Mouse (Mus musculus) embryonic fibroblast, embryonic 13.5 days (primary cell): Measurements from ENCODE around the gene Smc3. TPM values are rescaled to one million over a fixed set of nuclear protein-coding genes. Genes with fewer than 3 reads are reported as not detected.
A peak's percentile ranks its signal among the peaks of the same experiment; 100 is the strongest.

Experiments used
- H3K27ac ChIP-seq: 2 replicates; pipeline ENCODE4 v1.5.1; 2012; ENCODE audit warnings: low read length, control low read depth, inconsistent platforms; ENCODE audit not compliant: insufficient read depth
- H3K4me1 ChIP-seq: 2 replicates; pipeline ENCODE4 v1.6.1; 2011; ENCODE audit warnings: low read length; ENCODE audit not compliant: control insufficient read depth, insufficient read depth
- H3K4me3 ChIP-seq: 2 replicates; pipeline ENCODE4 v1.5.1; 2011; ENCODE audit warnings: mild to moderate bottlenecking, control low read depth, low read length; ENCODE audit not compliant: insufficient read depth
- CTCF ChIP-seq: IDR thresholded peaks from 2 replicates; pipeline ENCODE4 v1.5.1; 2011; ENCODE audit warnings: mild to moderate bottlenecking, control low read depth, low read length, moderate library complexity, borderline replicate concordance; ENCODE audit not compliant: insufficient read depth
- POLR2A ChIP-seq: IDR thresholded peaks from 2 replicates; pipeline ENCODE4 v1.6.1; 2011; ENCODE audit warnings: low read depth, mild to moderate bottlenecking, control low read depth, low read length, moderate library complexity
- polyA plus RNA-seq: library from polyadenylated mRNA; stranded (reverse); fragments of >200 nt; gene quantifications from 2 replicates; pipeline ENCODE4 v1.2.4, GENCODE M21; 2011; ENCODE audit warnings: low read depth; ENCODE audit not compliant: missing spikeins, insufficient read length

The Smc3 gene
- polyA plus RNA-seq, 1 experiment = 67.8 TPM

GRCm38 (mm10) chr19:53601363-53601655 is 1.1 kb downstream of the Smc3 start:
- TF ChIP-seq CTCF = no peak
- no peak for TF ChIP-seq POLR2A
- Histone ChIP-seq H3K4me3 (peak overlapping the region; percentile 95), H3K27ac (no peak overlapping the region), H3K4me1 (peaks cover 4% of the 10 kb centered on the region)

DNA sequence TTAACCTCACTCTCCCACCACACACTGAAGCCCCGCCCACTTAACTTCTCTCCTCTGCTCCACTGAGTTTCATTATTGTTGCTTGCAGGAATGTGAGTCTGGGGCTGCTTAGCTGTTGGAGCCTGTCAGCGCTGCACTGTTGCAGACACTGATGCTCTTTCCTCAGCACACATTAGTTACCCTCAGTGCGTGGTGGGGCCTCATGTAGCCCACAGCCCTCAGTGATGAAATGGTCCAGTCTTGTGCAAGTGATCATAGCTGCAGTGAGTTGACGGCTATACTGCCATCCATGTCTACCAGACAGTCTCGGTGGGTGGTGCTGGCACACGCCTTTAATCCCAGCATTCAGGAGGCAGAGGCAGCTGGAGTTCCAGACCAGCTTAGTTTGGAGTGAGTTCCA is 8.7 kb downstream of the Smc3 start:
- TF ChIP-seq CTCF (no peak), POLR2A (no peak)
- H3K4me1 ChIP-seq = no peaks in the 10 kb centered on the region
- H3K4me3 ChIP-seq = no peak overlapping the region
- no peak overlapping the region for H3K27ac ChIP-seq

DNA sequence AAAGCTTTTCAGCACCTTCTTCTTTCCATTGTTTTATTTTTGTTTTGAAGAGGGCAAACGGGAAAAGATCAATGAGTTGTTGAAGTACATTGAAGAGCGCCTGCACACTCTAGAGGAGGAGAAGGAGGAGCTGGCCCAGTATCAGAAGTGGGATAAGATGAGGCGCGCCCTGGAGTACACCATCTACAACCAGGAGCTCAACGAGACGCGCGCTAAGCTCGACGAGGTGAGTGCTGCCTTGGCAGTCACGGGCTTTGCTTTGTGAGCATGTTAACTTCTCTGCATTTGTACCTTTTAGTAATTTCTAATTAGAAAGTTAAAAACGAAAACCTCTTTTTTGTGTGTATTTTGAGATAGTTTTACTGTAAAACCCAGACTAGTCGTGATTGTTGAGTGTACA is 21.5 kb downstream of the Smc3 start:
- Histone ChIP-seq H3K27ac (no peak overlapping the region), H3K4me3 (no peak overlapping the region), H3K4me1 (no peaks in the 10 kb centered on the region)
- TF ChIP-seq CTCF (no peak), POLR2A (no peak)

DNA sequence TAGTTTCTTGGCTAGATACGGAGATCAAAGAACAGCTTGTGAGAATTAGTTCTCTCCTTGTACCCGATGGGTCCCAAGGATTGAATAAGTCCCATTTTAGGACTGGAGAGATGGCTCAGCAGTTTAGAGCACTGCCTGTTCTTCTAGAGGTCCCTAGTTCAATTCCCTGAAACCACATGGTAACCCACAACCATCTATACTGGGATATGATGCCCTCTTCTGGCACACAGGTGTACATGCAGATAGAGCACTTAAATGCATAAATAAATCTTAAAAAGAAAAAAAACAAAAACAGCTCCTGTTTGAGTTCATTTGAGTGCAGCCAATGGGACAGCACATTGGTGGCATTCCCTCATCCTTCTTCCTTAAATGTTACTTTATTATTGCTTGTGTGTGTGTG is 37.8 kb downstream of the Smc3 start:
- Histone ChIP-seq H3K4me1 (no peaks in the 10 kb centered on the region), H3K4me3 (no peak overlapping the region), H3K27ac (no peak overlapping the region)
- no peak for TF ChIP-seq CTCF
- no peak for TF ChIP-seq POLR2A

DNA sequence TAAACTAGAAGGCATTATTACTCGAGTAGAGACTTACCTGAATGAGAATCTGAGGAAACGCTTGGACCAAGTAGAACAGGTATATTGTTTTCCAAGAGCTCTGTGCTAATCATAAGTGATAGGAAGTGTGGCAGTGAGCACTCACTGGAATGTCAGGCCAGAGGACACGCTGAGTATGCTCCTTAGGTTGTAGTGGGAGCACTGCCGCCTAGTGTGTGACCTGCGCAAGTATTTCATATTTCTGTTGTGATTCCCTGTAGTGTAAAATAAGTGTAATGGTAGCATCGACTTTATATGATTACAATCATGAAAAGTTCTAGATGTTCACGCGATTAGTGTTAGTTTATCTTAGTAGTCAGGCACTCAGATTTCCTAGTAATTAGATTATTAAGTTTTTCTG is 38.5 kb downstream of the Smc3 start:
- no peaks in the 10 kb centered on the region for H3K4me1 ChIP-seq
- no peak overlapping the region for H3K27ac ChIP-seq
- no peak for TF ChIP-seq POLR2A
- no peak for TF ChIP-seq CTCF
- H3K4me3 ChIP-seq = no peak overlapping the region

DNA sequence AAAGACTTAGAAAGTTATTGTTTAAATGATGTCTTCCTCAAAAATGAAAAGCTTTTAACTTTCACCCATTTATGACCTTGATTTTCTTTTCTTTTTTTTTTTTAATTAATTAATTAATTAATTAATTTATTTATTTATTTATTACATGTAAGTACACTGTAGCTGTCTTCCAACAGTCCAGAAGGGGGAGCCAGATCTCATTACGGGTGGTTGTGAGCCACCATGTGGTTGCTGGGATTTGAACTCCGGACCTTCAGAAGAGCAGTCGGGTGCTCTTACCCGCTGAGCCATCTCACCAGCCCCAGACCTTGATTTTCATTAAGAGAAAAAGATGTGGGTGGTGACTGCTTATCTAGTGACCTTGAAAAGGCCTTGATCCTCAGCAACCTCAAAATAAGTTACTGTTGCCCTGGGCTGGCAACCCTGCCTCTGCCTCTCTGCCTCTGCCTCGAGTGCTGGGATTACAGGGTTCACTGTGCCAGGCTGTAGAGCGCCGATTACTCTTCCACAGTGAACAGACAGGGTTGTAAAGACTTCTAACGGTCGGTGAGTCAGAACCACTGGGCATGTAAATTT is 43.9 kb downstream of the Smc3 start:
- H3K4me1 ChIP-seq = peaks cover 3% of the 10 kb centered on the region; the same call in 1 of the 2 replicates
- H3K27ac ChIP-seq = no peak overlapping the region
- no peak for TF ChIP-seq CTCF
- no peak for TF ChIP-seq POLR2A
- no peak overlapping the region for H3K4me3 ChIP-seq

DNA sequence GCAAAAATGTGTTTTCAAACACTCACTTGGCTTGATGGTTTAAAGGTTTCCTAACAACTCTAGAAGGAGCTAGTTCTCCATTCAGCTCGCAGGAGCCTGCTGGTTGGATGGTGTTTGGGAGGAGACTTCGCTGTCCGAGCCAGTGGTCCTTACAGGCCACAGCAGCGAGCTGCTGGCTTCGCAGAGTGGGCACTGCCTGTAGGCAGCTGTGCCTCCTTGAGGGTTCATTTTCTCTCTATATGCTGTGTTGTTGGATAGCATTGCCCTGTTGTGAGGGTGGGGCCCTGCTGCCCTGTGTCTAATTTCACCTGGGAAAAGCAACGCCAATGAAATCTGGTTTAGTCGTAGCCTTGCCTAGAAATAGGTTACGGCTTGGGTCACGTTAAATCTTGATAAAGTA is 47.1 kb downstream of the Smc3 start:
- no peak for TF ChIP-seq POLR2A
- TF ChIP-seq CTCF = no peak
- Histone ChIP-seq H3K4me3 (no peak overlapping the region), H3K4me1 (peaks cover 9% of the 10 kb centered on the region), H3K27ac (no peak overlapping the region)

GRCm38 (mm10) chr19:53648056-53648455 is 47.9 kb downstream of the Smc3 start:
- Histone ChIP-seq H3K4me3 (no peak overlapping the region), H3K27ac (no peak overlapping the region), H3K4me1 (peaks cover 9% of the 10 kb centered on the region)
- TF ChIP-seq CTCF = no peak
- TF ChIP-seq POLR2A = no peak

DNA sequence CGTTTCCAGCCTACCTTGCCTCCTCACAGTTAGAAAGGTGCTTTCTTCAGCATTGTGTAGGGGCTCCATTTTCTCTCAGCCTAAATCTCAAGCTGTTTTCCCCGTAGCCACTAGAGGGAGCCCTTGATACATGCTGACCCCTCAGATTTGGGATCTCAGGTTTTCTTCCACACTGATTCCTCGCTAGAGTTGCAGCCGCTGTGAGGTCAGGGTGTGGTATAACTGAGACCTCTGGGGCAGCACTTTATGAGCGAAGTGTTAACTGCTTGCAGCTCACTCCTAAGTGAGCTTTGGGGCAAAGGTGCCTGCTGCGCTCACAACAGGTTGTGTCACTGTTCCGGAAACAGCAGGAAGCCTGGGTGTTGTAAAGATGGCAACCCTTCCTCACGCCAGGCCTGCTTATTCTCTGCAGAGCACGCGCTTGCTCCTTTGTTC is 48.6 kb downstream of the Smc3 start:
- TF ChIP-seq CTCF = peak; percentile 38; the same call in 1 of the 2 replicates
- TF ChIP-seq POLR2A = no peak
- no peak overlapping the region for H3K27ac ChIP-seq
- H3K4me1 ChIP-seq = peaks cover 9% of the 10 kb centered on the region
- no peak overlapping the region for H3K4me3 ChIP-seq

DNA sequence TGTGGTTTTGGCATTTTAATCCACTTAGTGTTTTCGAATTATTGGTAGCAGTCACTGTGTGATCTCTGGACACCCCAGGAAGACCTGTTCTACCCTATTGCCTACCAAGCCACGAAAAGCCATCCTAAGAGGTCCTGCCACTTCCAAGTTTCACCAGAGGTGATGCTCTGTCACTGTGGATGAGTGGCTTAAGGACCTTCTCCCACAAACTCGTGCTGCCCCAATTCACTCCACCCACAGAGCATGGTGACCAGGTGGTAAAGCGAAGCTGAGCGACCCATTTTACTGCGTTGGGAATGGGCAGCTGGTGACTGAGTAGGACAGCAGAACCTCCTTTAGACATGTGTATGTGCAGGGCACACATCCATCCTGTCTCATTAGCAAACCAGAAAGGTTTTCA is 49.2 kb downstream of the Smc3 start:
- TF ChIP-seq POLR2A (no peak), CTCF (peak; percentile 4; the same call in 1 of the 2 replicates)
- Histone ChIP-seq H3K27ac (no peak overlapping the region), H3K4me3 (no peak overlapping the region), H3K4me1 (peaks cover 9% of the 10 kb centered on the region)

DNA sequence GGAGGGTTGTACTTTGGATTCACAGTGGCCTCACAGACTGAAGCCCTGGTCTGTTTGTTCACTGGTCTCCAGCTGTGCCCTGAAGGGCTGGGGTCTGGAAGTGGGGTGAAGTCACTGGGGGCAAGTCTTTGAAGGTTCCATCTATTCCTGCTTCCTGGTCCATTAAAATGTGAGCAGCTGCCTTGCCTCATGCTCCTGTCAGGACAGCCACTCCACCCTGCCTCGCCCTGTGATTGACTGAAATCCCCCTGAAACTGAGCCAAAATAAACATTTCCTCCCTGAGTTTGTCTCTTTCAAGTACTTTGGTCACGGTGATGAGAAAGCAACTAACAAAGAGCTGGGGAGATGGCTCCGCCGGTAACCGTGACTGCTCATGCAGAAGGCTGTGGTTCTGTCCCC is 49.6 kb downstream of the Smc3 start:
- Histone ChIP-seq H3K4me1 (peaks cover 9% of the 10 kb centered on the region), H3K27ac (no peak overlapping the region), H3K4me3 (no peak overlapping the region)
- TF ChIP-seq POLR2A = no peak
- no peak for TF ChIP-seq CTCF
